Mouse (Mus musculus): ENCODE data around the gene Vmn1r142. TPM values are rescaled to one million over a fixed set of nuclear protein-coding genes. Genes with fewer than 3 reads are reported as not detected.
"Not testable (repeated sequence)": the region's sequence is repeated elsewhere in the genome, so short reads cannot be mapped to it uniquely, and the experiment has no call there.

Vmn1r142 gene
- not detected in 2 replicates for polyA plus RNA-seq (2015; fragmentation: Nextera tagmentation; extraction: Ambion mirVana)

DNA sequence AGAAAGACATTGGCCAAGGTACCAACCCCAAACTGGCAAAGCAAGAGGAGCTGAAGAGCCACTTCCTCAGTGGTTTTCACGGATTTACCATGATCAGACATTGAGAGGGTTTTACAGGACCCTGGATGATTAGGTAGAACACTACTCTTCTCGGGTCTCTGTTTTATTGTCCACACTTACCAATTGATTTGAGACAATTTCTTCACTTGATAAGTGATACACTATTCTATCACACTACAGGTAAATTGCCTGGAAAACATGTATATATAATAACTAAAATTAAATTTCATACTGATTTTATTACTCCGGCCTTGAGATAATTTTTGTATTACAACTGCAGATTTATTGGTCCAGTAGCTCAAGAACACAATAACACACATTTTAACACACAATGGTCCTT is at the start of gene Vmn1r142:
TSS of gene Vmn1r142 (minus strand) at position 101 of the 400 bp plus-strand sequence.
- ATAC-seq (ENCODE audit: insufficient read depth); H3K4me3 ChIP-seq (replicated peaks): not testable (repeated sequence)
- no CpG with 5 or more reads among the region's 3 CpGs for WGBS (ENCODE audit: insufficient replicate concordance)

DNA sequence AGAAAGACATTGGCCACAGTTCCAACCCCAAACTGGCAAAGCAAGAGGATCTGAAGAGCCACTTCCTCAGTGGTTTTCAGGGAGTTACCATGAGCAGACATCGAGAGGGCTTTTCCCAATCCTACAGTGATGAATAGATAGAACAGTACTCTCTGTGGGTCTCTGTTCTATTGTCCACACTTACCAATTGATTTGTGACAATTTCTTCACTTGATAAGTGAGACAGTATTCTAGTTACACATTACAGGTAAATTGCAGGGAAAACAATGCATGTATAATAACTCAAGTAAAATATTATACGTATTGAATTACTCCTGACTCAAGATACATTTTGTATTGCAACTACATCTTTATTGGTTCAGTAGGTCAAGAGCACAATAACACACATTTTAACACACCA is 37.3 kb upstream of the Vmn1r142 start, which contains the start of gene Gm8653:
TSS of gene Gm8653 (minus strand) at position 101 of the 400 bp plus-strand sequence.
- not testable (repeated sequence) for H3K27ac ChIP-seq (replicated peaks); H3K36me3 ChIP-seq (replicated peaks); H3K9ac ChIP-seq; H3K27me3 ChIP-seq; H3K4me3 ChIP-seq (replicated peaks); H3K4me2 ChIP-seq; ATAC-seq (ENCODE audit: insufficient read depth); H3K4me1 ChIP-seq (replicated peaks); H3K9me3 ChIP-seq (replicated peaks)
- no CpG with 5 or more reads among the region's 2 CpGs for WGBS (ENCODE audit: insufficient replicate concordance)

More for the DNA sequence above, at the start of gene Vmn1r142:
- H3K9me3 ChIP-seq (replicated peaks); H3K9ac ChIP-seq; H3K27me3 ChIP-seq; H3K4me1 ChIP-seq (replicated peaks); H3K4me2 ChIP-seq; H3K27ac ChIP-seq (replicated peaks); H3K36me3 ChIP-seq (replicated peaks): not testable (repeated sequence)

DNA sequence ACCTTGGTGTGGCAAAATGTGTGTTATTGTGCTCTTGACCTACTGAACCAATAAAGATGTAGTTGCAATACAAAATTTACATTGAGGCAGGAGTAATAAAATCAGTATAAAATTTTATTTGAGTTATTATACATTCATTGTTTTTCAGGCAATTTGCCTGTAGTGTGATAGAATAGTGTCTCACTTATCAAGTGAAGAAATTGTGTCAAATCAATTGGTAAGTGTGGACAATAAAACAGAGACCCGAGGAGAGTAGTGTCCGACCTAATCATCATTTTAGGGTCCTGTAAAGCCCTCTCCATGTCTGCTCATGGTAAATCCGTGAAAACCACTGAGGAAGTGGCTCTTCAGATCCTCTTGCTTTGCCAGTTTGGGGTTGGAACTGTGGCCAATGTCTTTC is 25.2 kb upstream of the Vmn1r142 start, which contains the start of gene Vmn1r143:
TSS of gene Vmn1r143 (plus strand) at position 301 of the 400 bp plus-strand sequence.
- not testable (repeated sequence) for H3K27ac ChIP-seq (replicated peaks)

DNA sequence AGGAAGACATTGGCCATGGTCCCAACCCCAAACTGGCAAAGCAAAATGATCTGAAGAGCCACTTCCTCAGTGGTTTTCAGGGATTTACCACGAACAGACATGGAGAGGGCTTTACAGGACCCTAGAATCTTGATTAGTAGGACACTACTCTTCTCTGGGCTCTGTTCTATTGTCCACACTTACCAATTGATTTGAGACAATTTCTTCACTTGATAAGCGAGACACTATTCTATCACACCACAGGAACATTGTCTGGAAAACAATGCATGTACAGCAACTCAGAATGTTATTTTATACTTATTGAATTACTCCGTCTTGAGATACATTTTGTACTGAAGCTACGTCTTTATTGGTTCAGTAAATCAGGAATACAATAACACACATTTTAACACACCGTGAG is 29.2 kb downstream of the Vmn1r142 start, which contains the start of gene Gm10666:
TSS of gene Gm10666 (minus strand) at position 101 of the 400 bp plus-strand sequence.
- not testable (repeated sequence) for H3K4me1 ChIP-seq (replicated peaks); H3K9me3 ChIP-seq (replicated peaks); H3K27ac ChIP-seq (replicated peaks); H3K27me3 ChIP-seq; H3K36me3 ChIP-seq (replicated peaks); H3K9ac ChIP-seq; H3K4me3 ChIP-seq (replicated peaks); H3K4me2 ChIP-seq; ATAC-seq (ENCODE audit: insufficient read depth)
- WGBS (ENCODE audit: insufficient replicate concordance) = no CpG with 5 or more reads among the region's 5 CpGs

More for the DNA sequence above, 25.2 kb upstream of the Vmn1r142 start, which contains the start of gene Vmn1r143:
- not testable (repeated sequence) for H3K4me3 ChIP-seq (replicated peaks); H3K9me3 ChIP-seq (replicated peaks); ATAC-seq (ENCODE audit: insufficient read depth); H3K4me2 ChIP-seq; H3K9ac ChIP-seq; H3K4me1 ChIP-seq (replicated peaks); H3K36me3 ChIP-seq (replicated peaks); H3K27me3 ChIP-seq
- no CpG with 5 or more reads among the region's 3 CpGs for WGBS (ENCODE audit: insufficient replicate concordance)

DNA sequence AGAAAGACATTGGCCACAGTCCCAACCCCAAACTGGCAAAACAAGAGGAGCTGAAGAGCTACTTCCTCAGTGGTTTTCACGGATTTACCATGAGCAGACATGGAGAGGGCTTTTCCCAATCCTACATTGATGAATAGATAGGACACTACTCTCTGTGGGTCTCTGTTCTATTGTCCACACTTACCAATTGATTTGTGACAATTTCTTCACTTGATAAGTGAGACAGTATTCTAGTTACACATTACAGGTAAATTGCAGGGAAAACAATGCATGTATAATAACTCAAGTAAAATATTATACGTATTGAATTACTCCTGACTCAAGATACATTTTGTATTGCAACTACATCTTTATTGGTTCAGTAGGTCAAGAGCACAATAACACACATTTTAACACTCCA is 45.7 kb downstream of the Vmn1r142 start, which contains the start of gene Gm16451:
TSS of gene Gm16451 (minus strand) at position 101 of the 400 bp plus-strand sequence.
- not testable (repeated sequence) for H3K4me2 ChIP-seq; H3K27ac ChIP-seq (replicated peaks); H3K4me1 ChIP-seq (replicated peaks); H3K27me3 ChIP-seq; H3K9ac ChIP-seq; ATAC-seq (ENCODE audit: insufficient read depth); H3K4me3 ChIP-seq (replicated peaks); H3K9me3 ChIP-seq (replicated peaks); H3K36me3 ChIP-seq (replicated peaks)
- no CpG with 5 or more reads among the region's 2 CpGs for WGBS (ENCODE audit: insufficient replicate concordance)

Other genes with a start within 250 kb of the Vmn1r142 start
- gene Gm5891, start 242.7 kb downstream of the Vmn1r142 start, polyA plus RNA-seq (2015; fragmentation: Nextera tagmentation; extraction: Ambion mirVana) = not detected in 2 replicates
- not detected in 2 replicates for gene Vmn1r137, start 169.4 kb downstream of the Vmn1r142 start, polyA plus RNA-seq (2015; fragmentation: Nextera tagmentation; extraction: Ambion mirVana)
- gene Vmn1r138, start 135.1 kb downstream of the Vmn1r142 start, polyA plus RNA-seq (2015; fragmentation: Nextera tagmentation; extraction: Ambion mirVana) = not detected in 2 replicates
- gene Gm6176, start 107.7 kb downstream of the Vmn1r142 start, polyA plus RNA-seq (2015; fragmentation: Nextera tagmentation; extraction: Ambion mirVana) = not detected in 2 replicates
- gene Vmn1r139, start 95.0 kb downstream of the Vmn1r142 start, polyA plus RNA-seq (2015; fragmentation: Nextera tagmentation; extraction: Ambion mirVana) = not detected in 2 replicates
- not detected in 2 replicates for gene Gm16451, start 45.8 kb downstream of the Vmn1r142 start, polyA plus RNA-seq (2015; fragmentation: Nextera tagmentation; extraction: Ambion mirVana)
- not detected in 2 replicates for gene Gm10666, start 29.3 kb downstream of the Vmn1r142 start, polyA plus RNA-seq (2015; fragmentation: Nextera tagmentation; extraction: Ambion mirVana)
- not detected in 2 replicates for gene Vmn1r143, start 25.3 kb upstream of the Vmn1r142 start, polyA plus RNA-seq (2015; fragmentation: Nextera tagmentation; extraction: Ambion mirVana)
- not detected in 2 replicates for gene Gm8653, start 37.2 kb upstream of the Vmn1r142 start, polyA plus RNA-seq (2015; fragmentation: Nextera tagmentation; extraction: Ambion mirVana)
- gene Gm8453, start 65.4 kb upstream of the Vmn1r142 start, polyA plus RNA-seq (2015; fragmentation: Nextera tagmentation; extraction: Ambion mirVana) = not detected in 2 replicates
- not detected in 2 replicates for gene Gm4187, start 165.7 kb upstream of the Vmn1r142 start, polyA plus RNA-seq (2015; fragmentation: Nextera tagmentation; extraction: Ambion mirVana)
- not detected in 2 replicates for gene Gm8660, start 207.0 kb upstream of the Vmn1r142 start, polyA plus RNA-seq (2015; fragmentation: Nextera tagmentation; extraction: Ambion mirVana)
- not detected in 2 replicates for gene Vmn1r148, start 249.5 kb upstream of the Vmn1r142 start, polyA plus RNA-seq (2015; fragmentation: Nextera tagmentation; extraction: Ambion mirVana)

Data from liver, embryonic 15.5 days (tissue).